Mouse (Mus musculus) liver, embryonic 16.5 days (tissue): ENCODE results near the gene Kri1. TPM values are rescaled to one million over a fixed set of nuclear protein-coding genes. Genes with fewer than 3 reads are reported as not detected.

Source experiments
- ATAC-seq: fragments of 200-750 bp; cut with Nextera tagmentation; 2 replicates; pipeline ENCODE4 v1.8.0; 2017; ENCODE audit warnings: low read depth, mild to moderate bottlenecking, moderate number of reproducible peaks, moderate library complexity
- H3K27ac ChIP-seq: fragments of 300-500 bp; sonication (generic); 2 replicates; pipeline ENCODE4 v1.5.1; 2014; ENCODE audit warnings: mild to moderate bottlenecking, low read length
- H3K27me3 ChIP-seq: fragments of 300-500 bp; sonication (generic); 2 replicates; pipeline ENCODE4 v1.6.1; 2014; ENCODE audit warnings: low read depth, low read length, mixed read lengths; ENCODE audit not compliant: control insufficient read depth, insufficient read depth
- H3K36me3 ChIP-seq: fragments of 300-500 bp; sonication (generic); 2 replicates; pipeline ENCODE4 v1.6.1; 2014; ENCODE audit warnings: mild to moderate bottlenecking; ENCODE audit not compliant: control insufficient read depth, insufficient read depth
- H3K4me1 ChIP-seq: fragments of 300-500 bp; sonication (generic); 2 replicates; pipeline ENCODE4 v1.6.1; 2014; ENCODE audit warnings: low read depth, low read length, mixed read lengths; ENCODE audit not compliant: control insufficient read depth
- H3K4me2 ChIP-seq: fragments of 300-500 bp; sonication (generic); 2 replicates; pipeline ENCODE4 v1.6.1; 2014; ENCODE audit warnings: low read depth, low read length, mixed read lengths
- H3K4me3 ChIP-seq: fragments of 300-500 bp; sonication (generic); 2 replicates; pipeline ENCODE4 v1.5.1; 2014; ENCODE audit warnings: low read depth, mild to moderate bottlenecking, low read length
- H3K9ac ChIP-seq: fragments of 300-500 bp; sonication (generic); 2 replicates; pipeline ENCODE4 v1.6.1; 2014; ENCODE audit warnings: low read depth, low read length
- H3K9me3 ChIP-seq: fragments of 300-500 bp; sonication (generic); replicated peaks from 2 replicates; pipeline ENCODE4 v1.6.1; 2016; ENCODE audit warnings: low read length; ENCODE audit not compliant: control insufficient read depth
- WGBS: fragments of 180-500 bp; shearing (Covaris S2); extraction: QIAGEN DNeasy Blood & Tissue Kit; methylation state at CpG from one replicate; pipeline ENCODE4 v1.1.7; 2014; ENCODE audit not compliant: insufficient replicate concordance; 5-methylcytosine and 5-hydroxymethylcytosine counted together
- polyA plus RNA-seq: library from polyadenylated mRNA; unstranded; fragments of >200 nt; fragmentation: Nextera tagmentation; extraction: Ambion mirVana; gene quantifications from 2 replicates; pipeline ENCODE4 v1.2.1, GENCODE M21; 2015

The Kri1 gene
- polyA plus RNA-seq, 1 experiment from 2014 or later: 8.1 TPM

GRCm38 (mm10) chr9:21244428-21245112, 43.2 kb downstream of the Kri1 start:
- H3K4me2 ChIP-seq: peak overlapping the region; percentile 60
- no peak overlapping the region for H3K9ac ChIP-seq
- no peak; the same call in 1 of the 2 replicates for ATAC-seq
- H3K4me1 ChIP-seq: peaks cover 19% of the 10 kb centered on the region
- no peaks in the 10 kb centered on the region for H3K36me3 ChIP-seq
- WGBS: 1% methylated on average over 72 of the region's 72 CpGs
- no peak overlapping the region for H3K27ac ChIP-seq
- H3K4me3 ChIP-seq: peak overlapping the region; percentile 46
- peaks cover 73% of the 10 kb centered on the region for H3K27me3 ChIP-seq
- H3K9me3 ChIP-seq: no peaks in the 10 kb centered on the region

- H3K4me3 ChIP-seq: peak overlapping the region; percentile 46
- no peak overlapping the region for H3K9ac ChIP-seq
Measured at GRCm38 (mm10) chr9:21243826-21244427, 43.8 kb downstream of the Kri1 start.

GRCm38 (mm10) chr9:21241343-21241742, 46.4 kb downstream of the Kri1 start:
- Histone ChIP-seq H3K4me2 (no peak overlapping the region), H3K9ac (no peak overlapping the region), H3K36me3 (no peaks in the 10 kb centered on the region), H3K4me1 (peaks cover 31% of the 10 kb centered on the region), H3K9me3 (no peaks in the 10 kb centered on the region), H3K27ac (no peak overlapping the region), H3K4me3 (no peak overlapping the region), H3K27me3 (peaks cover 45% of the 10 kb centered on the region)
- WGBS: 3% methylated on average over 11 of the region's 11 CpGs
- no peak for ATAC-seq

More at GRCm38 (mm10) chr9:21243826-21244427, 43.8 kb downstream of the Kri1 start:
- no peaks in the 10 kb centered on the region for H3K36me3 ChIP-seq
- peak overlapping the region; percentile 60 for H3K4me2 ChIP-seq
- H3K9me3 ChIP-seq: no peaks in the 10 kb centered on the region
- no peak for ATAC-seq
- WGBS: 10% methylated on average over 42 of the region's 42 CpGs
- H3K27me3 ChIP-seq: peaks cover 67% of the 10 kb centered on the region
- peaks cover 23% of the 10 kb centered on the region for H3K4me1 ChIP-seq
- no peak overlapping the region for H3K27ac ChIP-seq

GRCm38 (mm10) chr9:21239465-21239848, 48.3 kb downstream of the Kri1 start:
- peak overlapping the region; percentile 95 for H3K27ac ChIP-seq
- H3K36me3 ChIP-seq: peaks cover 5% of the 10 kb centered on the region
- H3K27me3 ChIP-seq: peaks cover 26% of the 10 kb centered on the region
- no peak for ATAC-seq
- peak overlapping the region; percentile 97 for H3K9ac ChIP-seq
- H3K4me1 ChIP-seq: peaks cover 35% of the 10 kb centered on the region
- H3K4me3 ChIP-seq: peak overlapping the region; percentile 87
- 21% methylated on average over 4 of the region's 4 CpGs for WGBS
- H3K4me2 ChIP-seq: peak overlapping the region; percentile 79
- H3K9me3 ChIP-seq: no peaks in the 10 kb centered on the region

GRCm38 (mm10) chr9:21238733-21239464, 48.9 kb downstream of the Kri1 start, which contains the start of gene Keap1:
TSS of gene Keap1 (minus strand) at chr9:21239361.
- WGBS: under 1% methylated on average over 87 of the region's 90 CpGs
- peak; percentile 90 for ATAC-seq
- peak within 1 kb of the TSS; percentile 79 for H3K4me2 ChIP-seq
- H3K36me3 ChIP-seq: peaks cover 8% of the 10 kb centered on the region
- H3K27ac ChIP-seq: peak within 1 kb of the TSS; percentile 95
- peak within 1 kb of the TSS; percentile 87 for H3K4me3 ChIP-seq
- peak within 1 kb of the TSS; percentile 97 for H3K9ac ChIP-seq
- H3K27me3 ChIP-seq: peaks cover 20% of the 10 kb centered on the region
- H3K9me3 ChIP-seq: no peaks in the 10 kb centered on the region
- peaks cover 30% of the 10 kb centered on the region for H3K4me1 ChIP-seq

- under 1% methylated on average over 31 of the region's 31 CpGs for WGBS
- ATAC-seq: no peak
- H3K9ac ChIP-seq: peak overlapping the region; percentile 97
- peaks cover 29% of the 10 kb centered on the region for H3K4me1 ChIP-seq
- H3K4me2 ChIP-seq: peak overlapping the region; percentile 79
- H3K27me3 ChIP-seq: peaks cover 13% of the 10 kb centered on the region
- H3K36me3 ChIP-seq: peaks cover 15% of the 10 kb centered on the region
- no peaks in the 10 kb centered on the region for H3K9me3 ChIP-seq
- peak overlapping the region; percentile 95 for H3K27ac ChIP-seq
- peak overlapping the region; percentile 87 for H3K4me3 ChIP-seq
Measured at GRCm38 (mm10) chr9:21238004-21238732, 49.6 kb downstream of the Kri1 start.

GRCm38 (mm10) chr9:21237368-21238003, 50.3 kb downstream of the Kri1 start:
- ATAC-seq: no peak

GRCm38 (mm10) chr9:21236991-21237367, 50.8 kb downstream of the Kri1 start:
- peak overlapping the region; percentile 97 for H3K9ac ChIP-seq
- H3K4me3 ChIP-seq: peak overlapping the region; percentile 87
- no peak overlapping the region for H3K27ac ChIP-seq
- H3K4me1 ChIP-seq: peaks cover 29% of the 10 kb centered on the region
- peak overlapping the region; percentile 79 for H3K4me2 ChIP-seq
- no peaks in the 10 kb centered on the region for H3K9me3 ChIP-seq
- WGBS: 73% methylated on average over 25 of the region's 25 CpGs
- H3K27me3 ChIP-seq: peaks cover 1% of the 10 kb centered on the region
- peaks cover 17% of the 10 kb centered on the region for H3K36me3 ChIP-seq
- no peak for ATAC-seq

More at GRCm38 (mm10) chr9:21237368-21238003, 50.3 kb downstream of the Kri1 start:
- peaks cover 6% of the 10 kb centered on the region for H3K27me3 ChIP-seq
- H3K4me1 ChIP-seq: peaks cover 29% of the 10 kb centered on the region
- H3K9me3 ChIP-seq: no peaks in the 10 kb centered on the region
- peak overlapping the region; percentile 87 for H3K4me3 ChIP-seq
- peaks cover 17% of the 10 kb centered on the region for H3K36me3 ChIP-seq
- peak overlapping the region; percentile 95 for H3K27ac ChIP-seq
- peak overlapping the region; percentile 97 for H3K9ac ChIP-seq
- peak overlapping the region; percentile 79 for H3K4me2 ChIP-seq
- WGBS: 19% methylated on average over 19 of the region's 19 CpGs
